Mouse (Mus musculus): ENCODE measurements around the gene Gbf1.

- TF ChIP-seq CTCF (conservative IDR thresholded peaks at IDR 0.05 in 1 of 2, IDR thresholded peaks at IDR 0.05 in 1 of 2; ENCODE audit: low read depth in 2 of 2, low read length in 2 of 2): no peak
- TF ChIP-seq POLR2A (IDR thresholded peaks at IDR 0.05; ENCODE audit: low read depth, low read length): no peak
- TF ChIP-seq EP300 (IDR thresholded peaks at IDR 0.05; ENCODE audit: low read length): no peak
Measured at GRCm38 (mm10) chr19:46226295-46226694, 74.0 kb downstream of the Gbf1 start.
